Mouse (Mus musculus) gastrocnemius, adult 18-20 months (tissue): ENCODE results near the gene Ppm1a. TPM values are rescaled to one million over a fixed set of nuclear protein-coding genes. Genes with fewer than 3 reads are reported as not detected.

ENCODE experiments used
- DNase-seq: peaks from one replicate; pipeline ENCODE4 v3.0.0; 2021; ENCODE audit warnings: low spot score
- long read RNA-seq, 2 experiments: library from polyadenylated mRNA; stranded (forward); transcript quantifications; one replicate each; pipeline ENCODE4 v2.0.0; 2021
- total RNA-seq, 2 experiments: library from RNA; stranded (reverse); gene quantifications; 2 replicates each; pipeline ENCODE4 v1.2.3; 2021

Gene Ppm1a
- total RNA-seq = 100 to 1,000 TPM; 302 to 318 TPM
- long read RNA-seq, experiment 1, full-length matches to known transcripts = 298 of 328 reads
- long read RNA-seq, experiment 1, partial matches to known transcripts = 23 of 328 reads
- long read RNA-seq, experiment 1, other reads (novel, unspliced or antisense) = 7 of 328 reads
- long read RNA-seq, experiment 2, full-length matches to known transcripts = 226 of 246 reads
- long read RNA-seq, experiment 2, partial matches to known transcripts = 12 of 246 reads
- long read RNA-seq, experiment 2, other reads (novel, unspliced or antisense) = 8 of 246 reads

DNA sequence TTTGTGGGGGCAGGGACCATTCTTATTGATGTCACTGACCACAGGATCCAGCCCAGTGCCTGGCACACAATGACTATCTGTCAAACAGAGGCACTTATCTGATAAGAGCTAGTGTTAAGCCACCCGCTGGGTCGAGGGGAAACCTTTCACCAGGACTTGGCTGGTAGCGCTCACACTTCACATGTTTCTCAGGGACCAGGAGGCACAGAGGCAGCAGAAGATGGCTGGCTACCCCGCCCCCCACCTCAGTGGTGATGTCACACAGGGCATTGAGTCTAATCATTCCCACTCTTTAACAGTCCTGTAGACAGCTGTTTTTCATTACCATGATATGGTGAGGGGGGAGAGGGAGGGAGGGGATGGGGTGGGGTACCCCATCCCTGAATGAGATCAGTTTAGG is at the start of gene Ppm1a:
Gene Ppm1a, plus strand, starts transcription at position 370 of the 400 bp plus-strand sequence.
- no peak for DNase-seq

DNA sequence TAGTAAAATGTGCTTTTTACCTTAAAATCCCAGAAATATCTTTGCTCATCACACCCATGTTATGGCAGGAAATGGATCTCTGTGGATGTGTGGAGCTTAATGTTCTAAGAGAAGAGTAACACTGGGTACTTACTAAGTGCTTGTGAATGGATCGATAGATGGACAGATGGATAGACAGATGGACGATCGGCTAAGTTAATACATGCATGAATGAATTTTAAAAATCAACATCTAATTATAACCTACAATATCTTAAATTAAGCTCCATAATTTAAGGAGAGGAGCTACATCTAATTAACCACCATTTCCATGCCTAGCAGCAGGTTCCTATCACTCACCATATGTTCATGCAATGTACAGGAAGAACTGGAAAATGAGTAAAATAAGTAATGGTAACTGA is 47.3 kb upstream of the Ppm1a start:
- DNase-seq = no peak

- no peak for DNase-seq
Measured at GRCm38 (mm10) chr12:72714896-72715295, 42.4 kb upstream of the Ppm1a start.

DNA sequence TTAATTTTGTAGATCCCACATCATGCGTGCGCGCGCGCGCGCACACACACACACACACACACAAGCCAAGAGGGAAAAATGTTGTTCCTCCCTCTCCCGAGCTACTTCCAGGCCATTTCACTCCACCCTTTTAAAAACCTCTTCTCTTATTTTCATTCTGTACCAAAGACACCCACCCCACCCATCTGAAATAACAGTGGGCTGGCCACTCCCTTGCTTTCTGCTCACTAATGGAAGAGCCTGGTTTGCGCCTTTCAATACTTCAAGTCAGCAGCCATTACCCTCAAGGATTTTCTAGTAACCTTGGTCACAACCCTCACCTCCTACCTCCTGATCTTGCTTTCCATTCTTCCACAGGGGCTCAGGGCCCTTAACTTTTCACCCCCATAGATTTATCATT is 41.4 kb upstream of the Ppm1a start:
- DNase-seq = no peak

DNA sequence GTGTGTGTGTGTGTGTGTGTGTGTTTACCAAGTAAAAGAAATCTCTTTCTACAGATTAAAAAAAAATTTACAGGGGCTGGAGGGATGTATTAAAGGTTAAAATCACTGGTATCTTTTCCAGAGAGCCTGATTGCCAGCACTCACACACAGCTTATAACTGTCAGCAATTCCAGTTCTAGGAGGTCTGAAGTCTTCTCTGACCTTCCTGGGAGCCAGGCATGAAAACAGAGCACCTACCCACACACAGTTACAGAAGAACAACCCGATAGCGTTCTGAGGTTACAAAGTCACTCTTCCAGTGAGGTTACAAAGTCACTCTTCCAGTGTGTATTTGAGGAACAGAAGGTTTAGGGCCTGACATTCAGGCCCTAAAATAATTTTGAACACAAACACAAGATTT is 38.2 kb upstream of the Ppm1a start:
- no peak for DNase-seq

GRCm38 (mm10) chr12:72719452-72720087 is 37.7 kb upstream of the Ppm1a start:
- DNase-seq = no peak

DNA sequence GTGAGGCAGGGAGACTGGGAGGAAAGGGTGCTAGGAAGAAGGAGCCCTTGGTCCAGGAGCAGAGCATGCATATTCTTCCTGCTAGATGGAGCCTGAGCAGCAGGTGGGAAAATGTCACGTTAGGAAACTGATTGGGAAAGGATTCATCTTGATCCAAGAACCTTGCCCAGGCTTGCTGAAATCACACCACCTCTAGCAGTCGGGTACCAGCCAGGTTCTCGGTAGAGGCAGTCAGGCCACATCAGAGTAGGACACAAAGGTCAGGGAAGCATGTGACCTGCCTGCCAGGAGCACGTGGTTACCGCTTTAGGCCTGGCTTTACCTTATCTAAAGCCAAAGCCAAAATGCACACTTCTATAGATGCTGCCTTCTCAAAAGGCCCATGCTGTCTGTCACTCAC is 35.5 kb upstream of the Ppm1a start:
- no peak for DNase-seq

GRCm38 (mm10) chr12:72723965-72724364 is 33.3 kb upstream of the Ppm1a start:
- DNase-seq = no peak

GRCm38 (mm10) chr12:72727021-72727420 is 30.2 kb upstream of the Ppm1a start:
- no peak for DNase-seq

DNA sequence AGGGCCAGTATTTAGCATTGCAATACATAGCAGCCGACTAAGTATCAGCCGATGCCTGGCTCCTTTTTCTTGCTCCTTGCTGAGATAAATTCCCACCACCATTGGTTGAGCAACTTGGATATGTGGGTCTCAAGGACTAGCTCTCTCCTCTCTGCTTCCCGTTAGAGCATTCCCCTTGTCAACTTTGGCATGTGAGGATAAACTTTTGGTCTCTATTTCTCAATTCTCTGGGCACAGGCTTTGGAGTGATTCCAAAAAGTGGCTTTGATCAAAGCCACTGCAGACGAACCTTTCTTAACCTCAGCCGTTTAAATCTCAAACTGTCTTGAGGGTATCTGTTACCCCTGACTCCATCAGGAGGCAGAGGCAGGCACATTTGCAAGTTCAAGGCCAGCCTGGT is 29.6 kb upstream of the Ppm1a start:
- no peak for DNase-seq

DNA sequence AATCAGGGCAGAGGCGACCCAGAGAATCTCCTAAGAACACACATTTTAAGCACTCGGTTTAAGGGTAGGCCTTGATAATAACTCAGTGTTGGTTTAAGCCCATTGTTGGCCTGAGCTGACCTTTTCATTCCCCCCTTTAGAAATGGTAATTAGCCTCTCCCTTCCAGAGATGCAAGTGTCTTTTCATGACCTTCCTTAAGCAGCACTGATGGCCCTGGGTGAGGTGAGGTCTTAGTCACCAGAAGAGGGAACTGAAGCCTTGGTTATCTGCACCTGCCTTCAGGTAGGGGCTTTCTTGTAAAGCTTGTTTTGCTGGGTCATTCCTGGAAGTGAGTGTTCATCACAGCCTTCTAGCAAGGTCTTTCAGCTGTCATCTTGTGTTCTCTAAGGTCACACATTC is 23.1 kb upstream of the Ppm1a start:
- no peak for DNase-seq

- DNase-seq = no peak
Measured at GRCm38 (mm10) chr12:72741176-72741575, 16.1 kb upstream of the Ppm1a start.

GRCm38 (mm10) chr12:72744803-72745360 is 12.4 kb upstream of the Ppm1a start:
- no peak for DNase-seq

DNA sequence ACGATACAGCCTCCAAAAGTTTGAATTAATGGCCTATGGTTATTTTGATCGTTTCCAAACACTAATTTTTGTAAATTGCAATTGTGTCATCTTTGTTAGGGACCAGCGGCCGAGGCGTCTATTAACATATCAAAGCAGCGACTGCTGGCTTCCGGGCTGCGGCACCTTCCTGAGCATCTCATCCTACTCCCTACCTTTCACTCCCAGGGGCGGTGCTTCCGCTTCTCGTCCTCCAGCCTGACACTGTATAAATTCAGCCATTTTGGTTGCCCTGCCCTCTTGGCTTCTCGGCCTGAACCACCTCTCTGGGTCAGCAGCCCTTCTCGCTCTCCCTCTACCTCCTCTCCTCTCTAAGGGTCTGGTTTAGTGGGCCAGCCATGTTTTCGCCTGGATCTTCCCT is 11.8 kb upstream of the Ppm1a start:
- no peak for DNase-seq

- no peak for DNase-seq
Measured at GRCm38 (mm10) chr12:72748341-72748740, 8.9 kb upstream of the Ppm1a start.

DNA sequence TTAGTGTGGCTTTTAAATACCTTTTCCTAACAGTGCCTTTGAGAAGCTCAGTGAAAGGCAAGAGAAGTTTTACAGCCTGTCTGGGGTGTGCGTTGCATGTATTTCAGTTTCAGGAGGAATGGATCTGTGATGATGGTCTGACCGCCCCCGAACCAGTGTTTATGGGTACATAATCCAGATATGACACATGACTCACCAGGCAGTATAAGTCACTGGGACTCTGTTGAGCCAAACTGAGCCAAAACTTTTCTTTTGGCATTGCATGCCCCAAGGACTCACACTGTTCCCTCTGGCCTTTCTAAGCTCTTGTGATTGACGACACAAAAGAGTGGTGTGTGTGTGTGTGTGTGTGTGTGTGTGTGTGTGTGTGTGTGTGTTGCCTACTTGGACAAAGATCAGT is 8.4 kb upstream of the Ppm1a start:
- DNase-seq = no peak

DNA sequence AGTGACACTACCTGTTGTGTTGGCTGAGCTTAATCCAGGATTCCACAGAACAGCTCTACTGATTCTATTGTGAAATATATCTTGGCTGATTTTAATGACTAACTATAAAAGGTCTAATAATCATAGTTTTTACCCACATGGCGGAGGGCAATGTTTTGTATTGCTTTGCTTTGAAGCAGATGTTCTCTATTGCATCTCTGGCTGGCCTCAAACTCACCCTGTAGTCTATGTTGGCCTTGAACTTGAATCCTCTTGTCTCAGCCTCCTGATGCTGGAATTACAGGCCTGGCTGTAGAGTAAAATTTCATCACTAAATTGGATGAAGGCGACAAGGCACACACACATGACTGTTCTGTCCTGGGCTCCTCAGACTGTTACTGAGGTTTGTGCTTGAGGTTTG is 7.8 kb upstream of the Ppm1a start:
- DNase-seq = no peak

- no peak for DNase-seq
Measured at GRCm38 (mm10) chr12:72750016-72750415, 7.2 kb upstream of the Ppm1a start.

- DNase-seq = no peak
Measured at GRCm38 (mm10) chr12:72750606-72751005, 6.6 kb upstream of the Ppm1a start.

DNA sequence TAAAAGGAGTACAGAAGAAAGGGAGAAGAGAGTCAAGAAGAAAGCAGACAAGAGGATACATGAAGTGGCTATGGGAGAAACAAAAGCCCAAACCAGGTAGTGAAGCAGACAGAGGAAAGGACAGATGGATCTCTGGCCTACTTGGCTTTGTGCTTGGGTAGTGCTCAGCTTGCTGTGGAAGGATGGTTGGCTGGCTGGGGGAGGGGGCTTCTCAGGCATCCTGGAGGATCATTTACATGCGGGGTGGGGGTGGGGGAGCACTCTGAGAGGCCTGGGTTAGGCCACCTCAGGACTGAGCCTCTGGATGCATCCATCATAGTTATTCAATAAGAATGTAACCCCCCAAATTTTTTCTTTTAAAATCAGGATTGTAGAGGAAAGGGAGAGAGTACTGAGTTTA is 341 bp downstream of the Ppm1a start:
- DNase-seq = no peak

DNA sequence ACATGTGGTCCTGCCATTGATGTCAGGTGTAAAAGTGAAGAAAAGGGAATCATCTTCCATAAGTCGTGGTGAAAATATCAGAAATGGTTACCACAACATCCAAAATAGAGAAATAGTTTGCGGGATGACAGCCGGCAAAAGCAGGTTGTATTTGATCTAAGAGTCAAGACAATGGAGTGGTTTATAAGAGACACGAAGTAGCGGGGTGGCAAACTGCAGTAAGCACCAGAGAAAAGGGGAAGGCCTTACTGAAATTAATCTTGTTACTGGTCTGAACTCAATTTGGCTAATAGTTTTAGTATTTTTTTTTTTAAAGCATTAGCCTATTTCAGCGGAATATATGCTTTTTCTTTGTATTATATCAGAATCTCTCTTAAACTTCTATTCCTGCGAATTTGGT is 2.7 kb downstream of the Ppm1a start:
- no peak for DNase-seq

GRCm38 (mm10) chr12:72760376-72761229 is 3.3 kb downstream of the Ppm1a start:
- DNase-seq = peak; percentile 92
